Mouse (Mus musculus) embryonic fibroblast, embryonic 13.5 days (primary cell): ENCODE measurements around the gene Npm1. TPM values are rescaled to one million over a fixed set of nuclear protein-coding genes. Genes with fewer than 3 reads are reported as not detected.

Experiments
- H3K27ac ChIP-seq: 2 replicates; pipeline ENCODE4 v1.5.1; 2012; ENCODE audit warnings: low read length, control low read depth, inconsistent platforms; ENCODE audit not compliant: insufficient read depth
- H3K4me1 ChIP-seq: 2 replicates; pipeline ENCODE4 v1.6.1; 2011; ENCODE audit warnings: low read length; ENCODE audit not compliant: control insufficient read depth, insufficient read depth
- H3K4me3 ChIP-seq: 2 replicates; pipeline ENCODE4 v1.5.1; 2011; ENCODE audit warnings: mild to moderate bottlenecking, control low read depth, low read length; ENCODE audit not compliant: insufficient read depth
- CTCF ChIP-seq: IDR thresholded peaks from 2 replicates; pipeline ENCODE4 v1.5.1; 2011; ENCODE audit warnings: mild to moderate bottlenecking, control low read depth, low read length, moderate library complexity, borderline replicate concordance; ENCODE audit not compliant: insufficient read depth
- POLR2A ChIP-seq: IDR thresholded peaks from 2 replicates; pipeline ENCODE4 v1.6.1; 2011; ENCODE audit warnings: low read depth, mild to moderate bottlenecking, control low read depth, low read length, moderate library complexity
- polyA plus RNA-seq: library from polyadenylated mRNA; stranded (reverse); fragments of >200 nt; gene quantifications from 2 replicates; pipeline ENCODE4 v1.2.4, GENCODE M21; 2011; ENCODE audit warnings: low read depth; ENCODE audit not compliant: missing spikeins, insufficient read length

The Npm1 gene
- polyA plus RNA-seq, 1 experiment, result 1,816 TPM

DNA sequence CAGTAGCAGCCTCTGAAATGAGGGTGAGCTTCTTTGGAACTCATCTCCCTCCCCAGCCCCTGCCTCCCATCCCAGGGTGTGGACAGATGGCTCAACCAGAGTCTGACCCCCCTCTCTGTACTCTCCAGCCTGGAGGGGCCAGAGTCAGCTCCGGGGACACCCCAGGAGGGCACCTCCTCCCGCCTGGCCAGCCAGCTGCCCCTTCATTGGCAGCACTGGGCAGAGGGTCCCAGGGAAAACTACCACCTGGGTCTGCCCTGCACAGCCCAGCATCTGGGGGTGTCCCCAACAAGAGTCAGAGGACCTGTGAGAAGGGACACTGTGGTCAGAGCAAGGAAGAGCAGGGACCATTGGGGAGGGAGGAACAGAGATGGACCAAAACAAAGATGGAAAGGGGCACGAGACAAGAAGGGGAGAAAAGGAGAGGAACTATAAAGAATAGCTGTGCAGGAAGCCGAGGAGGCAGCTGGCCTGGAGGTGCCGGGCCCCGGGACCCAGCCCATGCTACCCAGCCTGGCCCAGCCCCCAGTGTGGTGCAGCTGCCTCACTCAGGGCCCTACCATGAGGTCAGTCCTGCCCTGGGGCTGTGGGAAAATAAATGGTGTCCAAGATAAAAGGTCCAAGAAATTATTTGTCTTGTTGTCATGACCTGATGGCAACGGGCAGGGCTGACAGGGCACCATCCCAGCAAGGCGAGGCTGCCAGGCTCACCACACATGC is 30.2 kb downstream of the Npm1 start:
- no peak for TF ChIP-seq POLR2A
- no peak for TF ChIP-seq CTCF
- H3K27ac ChIP-seq, result no peak overlapping the region
- H3K4me3 ChIP-seq, result no peak overlapping the region
- H3K4me1 ChIP-seq, result no peaks in the 10 kb centered on the region

GRCm38 (mm10) chr11:33127058-33127457 is 35.9 kb downstream of the Npm1 start:
- Histone ChIP-seq H3K27ac (no peak overlapping the region), H3K4me1 (no peaks in the 10 kb centered on the region), H3K4me3 (no peak overlapping the region)
- no peak for TF ChIP-seq CTCF
- no peak for TF ChIP-seq POLR2A

GRCm38 (mm10) chr11:33122575-33123268 is 40.3 kb downstream of the Npm1 start:
- TF ChIP-seq CTCF, result no peak
- no peak for TF ChIP-seq POLR2A
- H3K27ac ChIP-seq, result peak overlapping the region; percentile 41
- no peaks in the 10 kb centered on the region for H3K4me1 ChIP-seq
- H3K4me3 ChIP-seq, result 0 out of 2 replicates have a peak overlapping the region, but pooled peaks have one; percentile 6

DNA sequence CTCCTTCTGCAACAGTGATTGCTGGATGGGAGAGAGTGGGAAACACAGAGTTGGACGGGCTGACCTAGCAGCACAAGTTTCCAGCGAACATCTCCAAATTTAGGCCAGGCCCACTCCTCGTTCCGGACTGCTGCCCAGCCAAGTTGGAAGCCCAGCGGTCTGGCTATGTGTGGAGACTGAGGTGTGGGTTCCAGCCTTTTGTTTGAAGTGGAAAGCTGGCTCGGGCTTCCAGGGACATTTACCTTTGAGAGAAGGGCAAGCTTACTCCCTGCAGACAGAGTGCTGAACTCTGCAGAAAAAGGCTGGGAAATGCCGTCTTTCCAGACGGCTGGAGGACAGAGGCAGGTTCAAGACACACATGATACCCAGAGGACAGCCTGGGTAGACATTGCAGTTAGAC is 43.5 kb downstream of the Npm1 start:
- Histone ChIP-seq H3K27ac (no peak overlapping the region), H3K4me3 (no peak overlapping the region), H3K4me1 (no peaks in the 10 kb centered on the region)
- TF ChIP-seq POLR2A (no peak), CTCF (no peak)

- Histone ChIP-seq H3K4me1 (no peaks in the 10 kb centered on the region), H3K4me3 (no peak overlapping the region), H3K27ac (no peak overlapping the region)
- no peak for TF ChIP-seq POLR2A
- no peak for TF ChIP-seq CTCF
Measured at GRCm38 (mm10) chr11:33119116-33119515, 43.9 kb downstream of the Npm1 start.

DNA sequence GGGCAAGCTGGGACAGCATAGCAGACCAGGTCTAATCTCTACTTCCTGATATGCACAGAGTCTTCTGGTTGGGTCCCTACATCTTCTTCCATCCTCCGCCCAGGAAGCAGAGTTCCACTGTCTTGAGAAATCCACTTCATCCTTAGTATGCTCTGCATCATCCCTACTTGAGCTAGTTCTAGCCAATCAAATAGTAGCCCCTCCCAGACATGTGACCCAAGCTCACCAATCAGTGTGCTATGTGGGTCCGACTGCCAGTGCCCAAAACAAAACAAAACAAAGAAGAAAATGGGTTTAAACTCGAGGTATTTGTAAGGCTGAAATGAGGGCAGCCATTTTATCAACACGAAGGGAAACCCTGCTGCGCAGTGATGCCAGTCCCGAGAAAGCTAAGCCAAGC is 44.5 kb downstream of the Npm1 start:
- TF ChIP-seq POLR2A (no peak), CTCF (no peak)
- H3K4me1 ChIP-seq, result no peaks in the 10 kb centered on the region
- no peak overlapping the region for H3K4me3 ChIP-seq
- no peak overlapping the region for H3K27ac ChIP-seq

GRCm38 (mm10) chr11:33115796-33116195 is 47.2 kb downstream of the Npm1 start:
- Histone ChIP-seq H3K4me1 (no peaks in the 10 kb centered on the region), H3K27ac (no peak overlapping the region), H3K4me3 (no peak overlapping the region)
- no peak for TF ChIP-seq POLR2A
- TF ChIP-seq CTCF, result no peak

- Histone ChIP-seq H3K27ac (no peak overlapping the region), H3K4me1 (no peaks in the 10 kb centered on the region), H3K4me3 (no peak overlapping the region)
- TF ChIP-seq CTCF, result no peak
- no peak for TF ChIP-seq POLR2A
Measured at GRCm38 (mm10) chr11:33112407-33112806, 50.6 kb downstream of the Npm1 start.

GRCm38 (mm10) chr11:33110111-33110510 is 52.9 kb downstream of the Npm1 start:
- TF ChIP-seq POLR2A (no peak), CTCF (no peak)
- Histone ChIP-seq H3K27ac (no peak overlapping the region), H3K4me1 (no peaks in the 10 kb centered on the region), H3K4me3 (no peak overlapping the region)

DNA sequence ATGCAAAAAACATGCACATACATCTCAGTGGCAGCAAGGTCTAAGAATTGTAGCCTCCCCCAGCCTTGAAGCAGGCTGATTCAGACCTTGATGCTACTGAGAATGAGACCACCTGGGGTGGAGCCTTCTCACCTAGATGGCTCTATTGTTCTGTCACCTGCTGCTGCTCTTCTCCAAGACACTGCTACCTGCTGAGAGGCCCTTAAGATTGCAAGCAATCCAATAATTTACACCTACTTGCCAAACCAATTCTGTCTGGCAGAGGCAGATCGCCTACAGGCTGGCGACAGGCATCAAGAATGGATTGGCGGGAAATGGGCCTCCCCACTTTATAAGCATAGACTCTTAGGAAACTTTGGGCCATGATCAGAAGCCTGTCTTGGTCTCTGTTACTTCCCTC is 55.5 kb downstream of the Npm1 start:
- TF ChIP-seq CTCF (no peak), POLR2A (no peak)
- Histone ChIP-seq H3K4me3 (no peak overlapping the region), H3K4me1 (no peaks in the 10 kb centered on the region), H3K27ac (no peak overlapping the region)
